23 mouse cellular contexts compared by ENCODE assay signal in the genomic region with DNA sequence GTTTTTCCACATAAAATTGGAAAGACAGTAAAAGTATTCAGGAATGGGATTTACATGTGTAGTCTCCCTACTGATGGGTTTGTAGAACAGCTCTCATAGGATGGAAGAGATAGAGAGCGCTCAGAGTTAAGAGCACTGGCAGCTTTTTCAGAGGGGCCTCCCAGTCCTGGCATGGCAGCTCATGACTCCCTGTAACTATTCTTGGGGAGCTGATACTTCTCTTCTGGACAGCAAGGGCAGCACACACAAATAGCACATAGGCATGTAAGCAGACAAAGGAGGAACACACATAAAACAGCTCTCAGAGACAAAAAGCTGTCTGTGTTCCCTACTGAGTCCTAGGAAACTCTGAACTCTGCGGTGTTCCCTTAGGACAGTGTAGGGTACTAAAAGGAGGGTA. TPM values are rescaled to one million over a fixed set of nuclear protein-coding genes. Genes with fewer than 3 reads are reported as not detected.
DNase-seq lines count a peak whose midpoint lies in the region; ATAC-seq and TF ChIP-seq lines count a peak whose summit lies in the region.
"Had no signal": no experiment of that assay in that cellular context is flagged by ENCODE, and none has a peak within 500 bp of the region (broad histone marks: within the 10 kb centered on the region; RNA-seq: fewer than 3 reads in every experiment).

No protein-coding gene starts in this region.

- peaks cover 92% of the 10 kb centered on the region for H3K36me3 ChIP-seq in heart, embryonic 14.5 days (ENCODE audit: control insufficient read depth, insufficient read depth, low read length)
- H3K36me3 ChIP-seq in heart, postnatal 0 days (replicated peaks; ENCODE audit: control insufficient read depth, insufficient read depth, low read length), result peaks cover 73% of the 10 kb centered on the region

- 0 out of 2 replicates have a peak overlapping the region, but pooled peaks have one; percentile 12 for H3K4me2 ChIP-seq in heart, embryonic 14.5 days (ENCODE audit: low read length)
- no peak overlapping the region for H3K4me2 ChIP-seq in heart, postnatal 0 days (ENCODE audit: low read depth, low read length)
- H3K4me2 ChIP-seq: forebrain, embryonic 13.5 days; hindbrain, embryonic 14.5 days had no signal

- no peaks in the 10 kb centered on the region for H3K27me3 ChIP-seq in heart, embryonic 14.5 days (ENCODE audit: control insufficient read depth, insufficient read depth, low read length)
- H3K27me3 ChIP-seq in heart, postnatal 0 days (ENCODE audit: control insufficient read depth, insufficient read depth, low read length), result no peaks in the 10 kb centered on the region
- H3K27me3 ChIP-seq: forebrain, embryonic 13.5 days; Patski had no signal

- 47% methylated on average over 2 of the region's 2 CpGs for WGBS in heart, embryonic 14.5 days
- 43% methylated on average over 2 of the region's 2 CpGs for WGBS in heart, postnatal 0 days

- ATAC-seq in heart, embryonic 14.5 days (ENCODE audit: insufficient number of reproducible peaks, insufficient read depth, low FRiP score, low read depth), result peak; percentile 56; the same call in 1 of the 2 replicates
- peak; percentile 64 for ATAC-seq in heart, postnatal 0 days (ENCODE audit: insufficient read depth, low read depth)
- ATAC-seq: forebrain, embryonic 13.5 days; forebrain, embryonic 16.5 days; hindbrain, postnatal 0 days; intestine, postnatal 0 days; Patski had no signal

- peaks cover 4 to 19% of the 10 kb centered on the region in 2 experiments; a peak in 2 of 4 replicates for H3K4me1 ChIP-seq in heart, embryonic 14.5 days (ENCODE audit: control insufficient read depth in 2 of 2, insufficient read depth in 2 of 2, low read length in 2 of 2)
- 0 out of 2 replicates have a peak, but pooled peaks cover 4% of the 10 kb centered on the region for H3K4me1 ChIP-seq in heart, postnatal 0 days (ENCODE audit: control insufficient read depth, insufficient read depth)
- H3K4me1 ChIP-seq: forebrain, embryonic 10.5 days; forebrain, embryonic 13.5 days had no signal

- H3K27ac ChIP-seq in heart, embryonic 14.5 days (replicated peaks in 1 of 2; ENCODE audit: control insufficient read depth in 1 of 2, insufficient read depth in 1 of 2, low read depth in 2 of 2, low read length in 2 of 2), result peak overlapping the region; percentile 90 to 91
- H3K27ac ChIP-seq in heart, postnatal 0 days (ENCODE audit: low read depth), result peak overlapping the region; percentile 85
- H3K27ac ChIP-seq: forebrain, embryonic 10.5 days; forebrain, embryonic 13.5 days; gastrocnemius, adult 2 months; hindbrain, embryonic 14.5 days; hindbrain, postnatal 0 days had no signal

- H3K9me3 ChIP-seq in heart, embryonic 14.5 days (ENCODE audit: control insufficient read depth, low read length), result no peaks in the 10 kb centered on the region
- no peaks in the 10 kb centered on the region for H3K9me3 ChIP-seq in heart, postnatal 0 days (replicated peaks; ENCODE audit: control insufficient read depth, low read length)
- H3K9me3 ChIP-seq: forebrain, embryonic 10.5 days; forebrain, embryonic 13.5 days had no signal

- intact Hi-C loops in heart, postnatal 36 days (cut with DNase I), result no loop called here

- no peak overlapping the region for H3K4me3 ChIP-seq in heart, embryonic 14.5 days (ENCODE audit: control insufficient read depth in 1 of 2, insufficient read depth in 1 of 2, low read depth in 1 of 2, low read length in 2 of 2)
- H3K4me3 ChIP-seq in heart, postnatal 0 days (ENCODE audit: low read depth, low read length), result no peak overlapping the region
- H3K4me3 ChIP-seq: forebrain, embryonic 10.5 days; forebrain, embryonic 13.5 days; gastrocnemius, adult 2 months had no signal

- no peak for TF ChIP-seq CTCF in heart, postnatal 0 days (IDR thresholded peaks at IDR 0.05; ENCODE audit: low read depth)

- peak; percentile 90 for DNase-seq in heart, adult 11 months
- DNase-seq in heart, postnatal 36 days, result no peak
- peak; percentile 19 for DNase-seq in heart, adult 8-10 months (ENCODE audit: low spot score)
- no peak for DNase-seq in heart, postnatal 4 days
- DNase-seq in heart, postnatal 0 days (ENCODE audit: low spot score), result peak; percentile 24
- DNase-seq in spleen, postnatal 10 days (ENCODE audit: low spot score in 2 of 2), result no peak
- no peak for DNase-seq in layer of hippocampus, postnatal 36 days
- DNase-seq: adrenal gland, postnatal 10 days; adrenal gland, postnatal 36 days; cerebellum, adult 18-20 months; cerebellum, adult 9-10 months; cerebellum, postnatal 14 days; gastrocnemius, adult 2 months; gastrocnemius, postnatal 14 days; kidney, adult 2 months had no signal

- TF ChIP-seq EP300 in heart, postnatal 0 days (IDR thresholded peaks at IDR 0.05; ENCODE audit: low read depth), result no peak

- peak overlapping the region; percentile 50; the same call in 1 of the 2 replicates for H3K9ac ChIP-seq in heart, embryonic 14.5 days (ENCODE audit: low read length)
- H3K9ac ChIP-seq in heart, postnatal 0 days (replicated peaks; ENCODE audit: low read depth, low read length), result peak overlapping the region; percentile 29; the same call in 1 of the 2 replicates
- H3K9ac ChIP-seq: forebrain, embryonic 13.5 days; hindbrain, embryonic 14.5 days had no signal

RNA-seq across cellular contexts. Expression of a gene that starts 25.4 kb away (rescaled TPM):
- 10 to 100 TPM; 86.6 to 99.5 TPM for total RNA-seq in heart, postnatal 36 days (2021)
- 10 to 100 TPM; 77.4 to 98.8 (median 91.4) TPM for total RNA-seq in heart, adult 8-10 months (2022)
- total RNA-seq in heart, postnatal 4 days (2021), result 10 to 100 TPM; 81.9 to 98.9 TPM
- 54.4 and 70.3 TPM in 2 replicates for polyA plus RNA-seq in heart, embryonic 14.5 days (2014; fragmentation: Nextera tagmentation; extraction: Ambion mirVana)
- 31.3 and 83.1 TPM in 2 replicates for total RNA-seq in heart, postnatal 0 days (2014; rRNA removed; ENCODE audit: low replicate concordance)
- polyA plus RNA-seq in heart, postnatal 0 days (2015; fragmentation: Nextera tagmentation; extraction: Ambion mirVana), result 70.0 and 72.5 TPM in 2 replicates
- total RNA-seq in layer of hippocampus, postnatal 36 days (2021), result 100 to 1,000 TPM; 104 to 106 TPM

RNA-seq across cellular contexts. Expression of a gene that starts 25.4 kb away (rescaled TPM):
- 100 to 1,000 TPM; 171 to 184 TPM for total RNA-seq in heart, postnatal 36 days (2021)
- 100 to 1,000 TPM; 109 to 172 (median 146) TPM for total RNA-seq in heart, adult 8-10 months (2022)
- 10 to 100 TPM; 38.2 to 38.7 TPM for total RNA-seq in heart, postnatal 4 days (2021)
- polyA plus RNA-seq in heart, embryonic 14.5 days (2014; fragmentation: Nextera tagmentation; extraction: Ambion mirVana), result 14.9 and 15.1 TPM in 2 replicates
- 21.6 and 21.7 TPM in 2 replicates for total RNA-seq in heart, postnatal 0 days (2014; rRNA removed; ENCODE audit: low replicate concordance)
- polyA plus RNA-seq in heart, postnatal 0 days (2015; fragmentation: Nextera tagmentation; extraction: Ambion mirVana), result 10.4 and 12.4 TPM in 2 replicates
- total RNA-seq in layer of hippocampus, postnatal 36 days (2021), result 100 to 1,000 TPM; 347 to 388 TPM

Comparison
In these comparisons a context has a peak if more than half of its experiments do, and no peak if none do; other contexts are left out.
1. DNase-seq: peak in heart, adult 11 months (single experiment), heart, adult 8-10 months (single experiment) and heart, postnatal 0 days (single experiment); none in heart, postnatal 36 days (0 of 2), heart, postnatal 4 days (single experiment), spleen, postnatal 10 days (0 of 2) and layer of hippocampus, postnatal 36 days (0 of 2).